Mouse (Mus musculus) heart, embryonic 13.5 days (tissue): Measurements from ENCODE around the gene Slc22a15. TPM values are rescaled to one million over a fixed set of nuclear protein-coding genes. Genes with fewer than 3 reads are reported as not detected.
"Not testable (repeated sequence)": the region's sequence is repeated elsewhere in the genome, so short reads cannot be mapped to it uniquely, and the experiment has no call there.

Experiments
- ATAC-seq: fragments of 200-750 bp; cut with Nextera tagmentation; 2 replicates; pipeline ENCODE4 v1.8.0; 2017; ENCODE audit warnings: moderate TSS enrichment; ENCODE audit not compliant: insufficient number of reproducible peaks, low FRiP score, low TSS enrichment; ENCODE audit errors: extremely low read depth
- H3K27ac ChIP-seq: fragments of 300-500 bp; sonication (generic); replicated peaks from 2 replicates; pipeline ENCODE4 v1.5.1; 2015; ENCODE audit warnings: moderate library complexity, mild to moderate bottlenecking, inconsistent platforms
- H3K27me3 ChIP-seq: fragments of 300-500 bp; sonication (generic); replicated peaks from 2 replicates; pipeline ENCODE4 v1.6.1; 2015; ENCODE audit warnings: mild to moderate bottlenecking, inconsistent platforms
- H3K36me3 ChIP-seq: fragments of 300-500 bp; sonication (generic); 2 replicates; pipeline ENCODE4 v1.6.1; 2015; ENCODE audit warnings: mild to moderate bottlenecking, inconsistent platforms
- H3K4me1 ChIP-seq: fragments of 300-500 bp; sonication (generic); 2 replicates; pipeline ENCODE4 v1.6.1; 2015; ENCODE audit warnings: inconsistent platforms
- H3K4me2 ChIP-seq: fragments of 300-500 bp; sonication (generic); 2 replicates; pipeline ENCODE4 v1.6.1; 2015; ENCODE audit warnings: inconsistent platforms, mild to moderate bottlenecking, moderate library complexity
- H3K4me3 ChIP-seq: fragments of 300-500 bp; sonication (generic); 2 replicates; pipeline ENCODE4 v1.5.1; 2015; ENCODE audit warnings: moderate library complexity, mild to moderate bottlenecking, inconsistent platforms
- H3K9ac ChIP-seq: fragments of 300-500 bp; sonication (generic); 2 replicates; pipeline ENCODE4 v1.6.1; 2015; ENCODE audit warnings: inconsistent platforms, mild to moderate bottlenecking, moderate library complexity
- H3K9me3 ChIP-seq: fragments of 300-500 bp; sonication (generic); 2 replicates; pipeline ENCODE4 v1.6.1; 2016; ENCODE audit warnings: inconsistent platforms
- WGBS: fragments of 180-500 bp; shearing (Covaris S2); methylation state at CpG from one replicate; pipeline ENCODE4 v1.1.7; 2015; ENCODE audit warnings: mixed read lengths; 5-methylcytosine and 5-hydroxymethylcytosine counted together
- polyA plus RNA-seq: library from polyadenylated mRNA; unstranded; fragments of >200 nt; fragmentation: Nextera tagmentation; extraction: Ambion mirVana; gene quantifications from 2 replicates; pipeline ENCODE4 v1.2.1, GENCODE M21; 2015

Gene Slc22a15
- polyA plus RNA-seq, 1 experiment from 2014 or later = 5.2 TPM

GRCm38 (mm10) chr3:101831189-101831858 is 92.9 kb downstream of the Slc22a15 start:
- H3K27ac ChIP-seq = no peak overlapping the region
- ATAC-seq = no peak
- peak overlapping the region; percentile 30; the same call in 1 of the 2 replicates for H3K9ac ChIP-seq
- H3K4me1 ChIP-seq = peaks cover 23% of the 10 kb centered on the region
- no peak overlapping the region for H3K4me3 ChIP-seq
- H3K9me3 ChIP-seq = no peaks in the 10 kb centered on the region
- WGBS = 37% methylated on average over 10 of the region's 10 CpGs
- no peaks in the 10 kb centered on the region for H3K27me3 ChIP-seq
- H3K36me3 ChIP-seq = no peaks in the 10 kb centered on the region
- no peak overlapping the region for H3K4me2 ChIP-seq

GRCm38 (mm10) chr3:101829881-101830616 is 94.2 kb downstream of the Slc22a15 start:
- Histone ChIP-seq H3K4me3 (no peak overlapping the region), H3K27me3 (no peaks in the 10 kb centered on the region), H3K4me2 (no peak overlapping the region), H3K9ac (no peak overlapping the region), H3K9me3 (no peaks in the 10 kb centered on the region), H3K4me1 (peaks cover 10% of the 10 kb centered on the region), H3K27ac (no peak overlapping the region), H3K36me3 (no peaks in the 10 kb centered on the region)
- WGBS = 68% methylated on average over 10 of the region's 10 CpGs
- ATAC-seq = no peak

- Histone ChIP-seq H3K36me3 (no peaks in the 10 kb centered on the region), H3K27me3 (no peaks in the 10 kb centered on the region), H3K27ac (no peak overlapping the region), H3K9ac (no peak overlapping the region), H3K4me3 (no peak overlapping the region), H3K4me1 (peaks cover 10% of the 10 kb centered on the region), H3K4me2 (no peak overlapping the region), H3K9me3 (no peaks in the 10 kb centered on the region)
- ATAC-seq = no peak
- 29% methylated on average over 3 of the region's 3 CpGs for WGBS
Observed at GRCm38 (mm10) chr3:101828595-101828994, 95.7 kb downstream of the Slc22a15 start.

- 78% methylated on average over 6 of the region's 6 CpGs for WGBS
- Histone ChIP-seq H3K9me3 (no peaks in the 10 kb centered on the region), H3K36me3 (no peaks in the 10 kb centered on the region), H3K4me3 (no peak overlapping the region), H3K4me1 (peaks cover 10% of the 10 kb centered on the region), H3K9ac (no peak overlapping the region), H3K4me2 (no peak overlapping the region), H3K27me3 (0 out of 2 replicates have a peak, but pooled peaks cover 2% of the 10 kb centered on the region), H3K27ac (no peak overlapping the region)
- ATAC-seq = no peak
Observed at GRCm38 (mm10) chr3:101827220-101827715, 97.0 kb downstream of the Slc22a15 start.

- no peak for ATAC-seq
- Histone ChIP-seq H3K27ac (no peak overlapping the region), H3K4me2 (no peak overlapping the region), H3K4me3 (no peak overlapping the region), H3K4me1 (0 out of 2 replicates have a peak, but pooled peaks cover 2% of the 10 kb centered on the region), H3K9ac (no peak overlapping the region), H3K27me3 (0 out of 2 replicates have a peak, but pooled peaks cover 2% of the 10 kb centered on the region), H3K36me3 (no peaks in the 10 kb centered on the region), H3K9me3 (no peaks in the 10 kb centered on the region)
- 79% methylated on average over 9 of the region's 9 CpGs for WGBS
Observed at GRCm38 (mm10) chr3:101824338-101824737, 99.9 kb downstream of the Slc22a15 start.

- H3K27ac ChIP-seq = no peak overlapping the region
- no peaks in the 10 kb centered on the region for H3K4me1 ChIP-seq
- H3K4me2 ChIP-seq = no peak overlapping the region
- no peak for ATAC-seq
- no peak overlapping the region for H3K4me3 ChIP-seq
- 69% methylated on average over 5 of the region's 5 CpGs for WGBS
- no peak overlapping the region for H3K9ac ChIP-seq
- no peaks in the 10 kb centered on the region for H3K9me3 ChIP-seq
- no peaks in the 10 kb centered on the region for H3K36me3 ChIP-seq
- 0 out of 2 replicates have a peak, but pooled peaks cover 2% of the 10 kb centered on the region for H3K27me3 ChIP-seq
Observed at GRCm38 (mm10) chr3:101822052-101822451, 102.2 kb downstream of the Slc22a15 start.

GRCm38 (mm10) chr3:101820708-101821107 is 103.5 kb downstream of the Slc22a15 start:
- not testable (repeated sequence) for H3K9me3 ChIP-seq, H3K27ac ChIP-seq
- WGBS = 74% methylated on average over 3 of the region's 3 CpGs

GRCm38 (mm10) chr3:101816006-101816405 is 108.2 kb downstream of the Slc22a15 start:
- H3K4me1 ChIP-seq = no peaks in the 10 kb centered on the region
- no peaks in the 10 kb centered on the region for H3K27me3 ChIP-seq
- 73% methylated on average over 3 of the region's 3 CpGs for WGBS
- H3K36me3 ChIP-seq = no peaks in the 10 kb centered on the region
- no peak for ATAC-seq
- H3K27ac ChIP-seq = no peak overlapping the region
- H3K9ac ChIP-seq = no peak overlapping the region
- H3K9me3 ChIP-seq = no peaks in the 10 kb centered on the region
- H3K4me3 ChIP-seq = no peak overlapping the region
- no peak overlapping the region for H3K4me2 ChIP-seq

More at GRCm38 (mm10) chr3:101820708-101821107, 103.5 kb downstream of the Slc22a15 start:
- not testable (repeated sequence) for H3K4me2 ChIP-seq, H3K27me3 ChIP-seq, H3K9ac ChIP-seq, H3K36me3 ChIP-seq, H3K4me3 ChIP-seq, H3K4me1 ChIP-seq, ATAC-seq

GRCm38 (mm10) chr3:101814790-101815189 is 109.5 kb downstream of the Slc22a15 start:
- Histone ChIP-seq H3K4me1 (no peaks in the 10 kb centered on the region), H3K4me2 (no peak overlapping the region), H3K36me3 (no peaks in the 10 kb centered on the region), H3K9ac (no peak overlapping the region), H3K27ac (no peak overlapping the region), H3K9me3 (no peaks in the 10 kb centered on the region), H3K4me3 (no peak overlapping the region), H3K27me3 (no peaks in the 10 kb centered on the region)
- WGBS = 79% methylated on average over 9 of the region's 9 CpGs
- no peak for ATAC-seq

- Histone ChIP-seq H3K9ac (no peak overlapping the region), H3K36me3 (no peaks in the 10 kb centered on the region), H3K9me3 (no peaks in the 10 kb centered on the region), H3K4me1 (peaks cover 11% of the 10 kb centered on the region), H3K27me3 (no peaks in the 10 kb centered on the region), H3K4me3 (no peak overlapping the region), H3K4me2 (no peak overlapping the region), H3K27ac (no peak overlapping the region)
- ATAC-seq = peak; percentile 54; the same call in 1 of the 2 replicates
- 60% methylated on average over 10 of the region's 10 CpGs for WGBS
Observed at GRCm38 (mm10) chr3:101812341-101812962, 111.8 kb downstream of the Slc22a15 start.

- Histone ChIP-seq H3K9me3 (no peaks in the 10 kb centered on the region), H3K4me1 (peaks cover 16% of the 10 kb centered on the region), H3K4me3 (no peak overlapping the region), H3K27ac (no peak overlapping the region), H3K36me3 (no peaks in the 10 kb centered on the region), H3K9ac (no peak overlapping the region), H3K4me2 (no peak overlapping the region), H3K27me3 (no peaks in the 10 kb centered on the region)
- 57% methylated on average over 4 of the region's 4 CpGs for WGBS
- ATAC-seq = no peak
Observed at GRCm38 (mm10) chr3:101811931-101812330, 112.3 kb downstream of the Slc22a15 start.
